Mouse (Mus musculus) lung, postnatal 25 days (tissue): ENCODE results near the gene Dip2a.

Source experiments
- DNase-seq: peaks from one replicate; pipeline ENCODE4 v3.0.0; 2022; ENCODE audit warnings: low spot score

The Dip2a gene

GRCm38 (mm10) chr10:76306738-76307137 lies 38.4 kb downstream of the Dip2a start:
- no peak for DNase-seq

DNA sequence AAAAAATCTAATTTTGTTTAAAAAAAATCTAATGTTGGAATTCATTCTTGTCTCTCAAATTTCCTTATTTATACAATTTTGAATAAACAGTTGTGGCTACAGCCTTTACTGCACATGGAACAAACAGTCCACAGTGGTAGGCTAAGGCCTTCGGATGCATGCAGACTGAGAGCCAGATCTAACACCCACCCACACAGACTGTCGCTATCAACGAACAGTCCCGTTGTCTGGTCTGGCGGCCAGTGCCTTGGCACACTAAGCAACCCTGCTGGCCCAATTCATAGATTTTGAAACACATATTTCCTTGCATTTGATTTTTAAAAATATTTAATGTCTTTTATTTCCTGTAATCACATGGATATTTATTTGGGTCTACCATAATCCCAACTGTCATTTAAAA lies 45.0 kb downstream of the Dip2a start:
- peak; percentile 16 for DNase-seq

DNA sequence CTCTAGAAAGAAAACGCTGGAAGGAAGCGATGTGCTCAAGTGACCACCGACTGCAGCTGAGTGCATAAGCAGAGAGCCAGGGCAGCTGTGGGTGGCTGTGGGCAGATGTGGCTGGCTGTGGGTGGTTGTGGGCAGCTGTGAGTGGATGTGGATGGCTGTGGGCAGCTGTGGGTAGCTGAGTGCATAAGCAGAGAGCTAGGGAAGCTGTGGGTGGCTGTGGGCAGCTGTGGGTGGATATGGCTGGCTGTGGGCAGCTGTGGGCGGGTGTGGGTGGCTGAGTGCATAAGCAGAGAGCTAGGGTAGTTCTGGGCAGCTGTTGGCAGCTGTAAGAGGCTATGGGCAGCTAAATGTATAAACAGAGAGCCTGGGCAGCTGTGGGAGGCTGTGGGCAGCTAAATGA lies 51.9 kb downstream of the Dip2a start:
- DNase-seq: no peak

GRCm38 (mm10) chr10:76289936-76290671 lies 55.0 kb downstream of the Dip2a start:
- no peak for DNase-seq

DNA sequence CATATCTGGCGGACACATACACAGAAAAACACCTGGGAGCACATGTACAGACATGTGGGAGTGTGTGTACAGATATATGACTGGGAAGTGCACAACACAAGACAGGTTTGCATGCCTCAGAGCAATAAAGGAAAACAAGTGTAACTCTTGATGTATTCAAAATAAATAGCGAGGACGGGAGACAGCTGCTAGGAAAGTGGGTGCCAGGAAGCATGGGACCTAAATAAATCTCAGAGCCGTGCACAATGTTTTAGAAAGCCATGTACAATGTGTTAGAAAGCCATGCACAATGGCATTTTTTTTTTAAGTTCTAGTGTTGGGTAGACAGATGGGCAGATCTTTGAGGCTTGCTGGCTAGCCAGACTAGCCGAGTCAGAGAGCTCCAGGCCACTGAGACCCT lies 56.0 kb downstream of the Dip2a start:
- DNase-seq: no peak

DNA sequence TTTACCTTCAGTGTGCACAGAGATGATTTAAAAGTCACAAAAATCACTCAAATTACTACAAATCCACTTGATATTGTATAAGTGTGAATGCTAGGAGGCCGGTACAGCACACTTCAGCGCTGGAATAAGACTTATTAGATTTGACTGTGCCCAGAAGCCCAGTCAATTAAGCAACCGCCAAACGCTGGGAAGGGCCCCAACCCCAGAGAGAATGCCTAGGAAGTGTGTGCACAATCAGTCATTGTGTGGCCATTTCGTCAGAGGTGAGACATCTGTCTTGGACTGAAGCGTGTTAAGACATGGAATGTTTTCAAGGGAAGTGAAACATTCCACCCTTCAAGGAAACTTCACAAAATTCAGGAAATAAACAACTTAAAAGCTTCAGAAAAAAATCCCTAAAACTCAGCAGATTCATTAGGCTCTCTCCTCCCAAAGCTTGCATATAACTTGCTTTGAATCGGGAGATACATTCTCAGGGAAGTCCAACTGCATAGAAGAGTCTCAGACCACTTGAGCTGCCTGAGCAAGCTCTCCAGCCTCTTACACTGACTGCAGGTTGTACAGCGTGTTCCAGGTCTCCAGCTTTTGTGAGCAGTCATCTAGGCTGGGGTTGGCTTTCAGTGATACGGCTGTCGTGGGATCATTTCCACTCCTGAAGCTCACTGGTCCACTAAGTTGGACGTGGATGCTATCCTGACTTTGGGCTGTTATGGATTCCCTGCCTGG lies 56.7 kb downstream of the Dip2a start:
- peak; percentile 28 for DNase-seq

DNA sequence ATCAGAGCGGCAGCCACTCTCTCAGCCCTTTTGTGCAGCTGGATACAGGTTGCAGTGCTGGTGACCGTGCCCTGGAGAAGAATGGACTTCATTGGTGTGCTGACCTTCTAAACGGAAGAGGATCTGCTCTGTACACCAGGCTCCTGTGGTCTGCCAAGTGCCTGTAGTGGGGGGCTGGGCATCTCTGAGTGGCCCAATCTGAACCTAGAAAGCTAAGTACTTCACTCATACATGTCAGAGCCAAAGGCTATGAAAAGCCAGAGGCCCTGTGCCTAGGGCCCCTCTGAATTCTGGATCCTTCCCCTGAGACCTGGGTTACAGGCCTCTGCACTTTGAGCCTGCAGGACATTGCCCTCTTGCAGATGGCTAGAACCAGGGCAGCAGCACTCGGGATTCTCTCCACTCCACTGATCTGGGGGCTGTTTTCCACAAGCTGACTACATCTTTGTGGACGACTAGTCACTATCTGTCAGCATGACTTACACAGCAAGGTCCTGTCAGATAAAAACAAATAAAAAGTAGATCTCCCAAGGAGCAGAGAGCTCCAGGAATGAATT lies 66.5 kb downstream of the Dip2a start:
- no peak for DNase-seq

DNA sequence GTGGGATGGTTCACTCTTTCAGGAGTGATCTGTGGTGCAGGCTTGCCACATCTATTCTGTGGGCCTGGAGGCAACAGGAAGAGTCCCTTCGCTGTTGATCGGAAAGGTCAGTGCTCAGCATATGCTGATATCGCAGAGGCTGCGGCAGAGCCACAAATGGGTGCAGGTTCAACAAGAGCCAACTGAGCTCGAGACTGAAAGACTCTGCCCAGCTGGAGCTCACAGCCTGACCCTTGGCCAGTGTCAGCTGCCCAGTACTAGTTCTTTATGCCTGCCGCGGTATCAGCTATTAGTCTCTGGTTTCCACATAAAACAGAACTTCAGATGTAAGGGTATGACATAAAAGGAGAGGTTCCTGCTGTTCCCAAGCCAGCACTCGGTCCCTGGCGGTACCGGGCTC lies 69.8 kb downstream of the Dip2a start:
- DNase-seq: no peak

GRCm38 (mm10) chr10:76271238-76271637 lies 73.9 kb downstream of the Dip2a start:
- DNase-seq: peak; percentile 31

GRCm38 (mm10) chr10:76262431-76262830 lies 82.7 kb downstream of the Dip2a start:
- DNase-seq: no peak

GRCm38 (mm10) chr10:76261447-76261846 lies 83.6 kb downstream of the Dip2a start:
- peak; percentile 55 for DNase-seq

DNA sequence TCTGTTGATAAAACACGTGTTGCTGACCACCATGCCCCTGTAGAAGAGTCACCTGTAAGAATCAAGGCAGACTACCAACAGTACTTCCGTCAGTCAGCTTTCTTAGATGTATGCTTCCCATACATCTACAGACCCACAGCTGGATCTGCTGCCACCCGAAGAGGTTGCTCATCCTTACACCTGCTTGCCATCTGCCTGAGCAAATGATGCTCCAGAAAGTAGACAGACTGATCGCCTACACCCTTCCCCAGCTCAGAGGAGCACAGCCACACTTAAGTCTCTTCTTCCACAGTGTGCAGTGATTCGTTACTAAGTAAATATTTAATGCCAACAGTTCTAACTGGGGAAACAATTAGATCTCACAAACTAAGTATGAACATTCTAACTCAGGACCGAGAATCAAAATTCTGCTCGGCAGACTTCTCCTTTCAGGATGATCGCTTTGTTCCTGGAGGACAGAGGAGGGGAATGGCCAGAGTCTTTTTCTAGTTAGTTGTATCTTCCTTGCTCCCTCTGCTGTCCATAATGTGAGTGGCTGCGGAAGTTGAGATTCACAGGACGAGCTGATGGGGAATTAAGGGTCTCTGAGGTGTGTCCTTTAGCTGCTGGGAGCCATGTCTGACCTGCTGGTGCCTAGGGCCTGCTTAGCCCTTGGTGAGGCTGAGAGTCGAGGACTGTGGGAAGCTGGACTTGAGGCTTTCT lies 84.6 kb downstream of the Dip2a start:
- peak; percentile 23 for DNase-seq

GRCm38 (mm10) chr10:76259566-76260232 lies 85.4 kb downstream of the Dip2a start:
- DNase-seq: no peak

- DNase-seq: peak; percentile 89
Measured at GRCm38 (mm10) chr10:76257719-76258390, 87.2 kb downstream of the Dip2a start.

DNA sequence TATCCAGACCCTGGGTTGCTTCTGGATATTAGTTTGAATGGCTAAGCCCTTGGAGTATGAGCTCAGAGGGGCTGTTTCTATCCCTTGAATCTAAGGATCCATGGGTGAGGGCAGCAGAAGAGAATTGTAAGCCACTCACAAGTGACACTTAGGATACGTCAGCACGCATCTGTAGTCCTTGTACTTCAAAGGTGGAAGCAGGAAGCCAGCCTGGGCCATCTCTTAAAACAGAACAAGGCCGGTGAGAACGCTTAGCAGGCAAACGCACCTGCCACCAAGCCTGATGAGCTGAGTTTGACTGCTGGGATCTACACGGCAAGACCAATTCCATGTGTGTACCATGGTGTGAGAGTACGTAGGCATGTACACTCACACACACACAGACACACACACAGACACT lies 87.9 kb downstream of the Dip2a start:
- DNase-seq: no peak

- no peak for DNase-seq
Measured at GRCm38 (mm10) chr10:76255617-76256016, 89.5 kb downstream of the Dip2a start.

GRCm38 (mm10) chr10:76253536-76253935 lies 91.6 kb downstream of the Dip2a start, which contains the start of gene S100b:
Gene S100b (plus strand): TSS chr10:76253853.
- no peak for DNase-seq

- no peak for DNase-seq
Measured at GRCm38 (mm10) chr10:76253079-76253478, 92.0 kb downstream of the Dip2a start.

DNA sequence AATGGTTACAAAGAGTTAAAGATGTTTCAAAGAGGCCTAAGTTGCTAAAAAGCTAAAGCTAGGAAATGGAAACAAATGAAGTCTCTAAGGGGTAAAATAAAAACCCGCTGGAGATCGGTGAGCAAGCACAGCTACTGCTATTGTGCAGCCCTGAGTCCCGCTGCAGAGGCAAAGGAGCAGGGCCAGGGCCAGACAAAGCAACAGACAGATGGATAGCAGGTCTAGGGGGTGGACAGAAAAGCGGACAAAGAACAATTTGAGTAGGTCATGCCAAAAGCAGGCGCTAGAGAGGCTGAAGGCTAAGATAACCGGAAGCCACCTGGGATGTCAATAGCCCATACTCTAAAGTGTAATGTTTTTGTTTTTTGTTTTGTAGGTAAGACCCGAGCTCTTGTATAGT lies 94.2 kb downstream of the Dip2a start:
- DNase-seq: no peak

DNA sequence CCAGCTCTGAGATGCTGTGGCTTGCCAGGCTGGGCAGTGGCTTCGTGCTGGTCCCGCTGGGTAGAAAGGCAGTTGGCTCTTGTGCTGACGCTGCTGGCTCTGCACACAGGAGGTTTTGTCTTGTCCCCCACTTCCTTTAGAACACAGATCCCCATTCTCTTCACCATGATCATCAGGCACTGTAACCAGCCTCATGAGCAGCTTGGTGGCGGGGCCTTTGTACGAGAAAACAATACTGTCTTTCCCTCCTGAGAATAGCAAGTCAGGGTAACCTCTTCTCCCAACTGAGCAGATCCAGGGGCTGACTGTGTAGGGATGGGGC lies 96.5 kb downstream of the Dip2a start:
- DNase-seq: no peak

GRCm38 (mm10) chr10:76247960-76248646 lies 97.0 kb downstream of the Dip2a start:
- DNase-seq: no peak
